Mouse (Mus musculus) ES-E14 (cell line): ENCODE results near the gene Gm7030. TPM values are rescaled to one million over a fixed set of nuclear protein-coding genes. Genes with fewer than 3 reads are reported as not detected.
"Not testable (repeated sequence)": the region's sequence is repeated elsewhere in the genome, so short reads cannot be mapped to it uniquely, and the experiment has no call there.

ENCODE experiments used
- DNase-seq: peaks from one replicate; pipeline ENCODE4 v3.0.0-alpha.2; 2013; ENCODE audit warnings: low read depth, low spot score
- H3K27ac ChIP-seq: 2 replicates; pipeline ENCODE4 v1.5.1; 2012; ENCODE audit warnings: low read depth, mild to moderate bottlenecking, low read length, moderate library complexity, mixed read lengths; ENCODE audit not compliant: poor library complexity, insufficient read depth, severe bottlenecking
- H3K36me3 ChIP-seq: 2 replicates; pipeline ENCODE4 v1.6.1; 2012; ENCODE audit warnings: mild to moderate bottlenecking, low read length, moderate library complexity, mixed read lengths; ENCODE audit not compliant: control insufficient read depth, poor library complexity, insufficient read depth, severe bottlenecking
- H3K4me1 ChIP-seq, 2 experiments: fragments of 150-350 bp in 1 of 2; sonication (generic) in 1 of 2; 2 replicates each; pipeline ENCODE4 v1.6.1; 2012; ENCODE audit warnings: low read length in 2 of 2, mild to moderate bottlenecking in 1 of 2, mixed read lengths in 1 of 2; ENCODE audit not compliant: control insufficient read depth in 2 of 2, insufficient read depth in 2 of 2, poor library complexity in 1 of 2
- H3K4me3 ChIP-seq, 2 experiments: fragments of 150-350 bp in 1 of 2; sonication (generic) in 1 of 2; 2 replicates each; pipeline ENCODE4 v1.5.1; 2012; ENCODE audit warnings: low read length in 2 of 2, low read depth in 1 of 2, mild to moderate bottlenecking in 1 of 2, mixed read lengths in 1 of 2; ENCODE audit not compliant: insufficient read depth in 1 of 2, poor library complexity in 1 of 2, severe bottlenecking in 1 of 2
- H3K9ac ChIP-seq: 2 replicates; pipeline ENCODE4 v1.6.1; 2012; ENCODE audit warnings: low read depth, mild to moderate bottlenecking, low read length, mixed read lengths; ENCODE audit not compliant: poor library complexity, insufficient read depth, severe bottlenecking
- H3K9me3 ChIP-seq: fragments of 150-350 bp; sonication (generic); 2 replicates; pipeline ENCODE4 v1.6.1; 2012; ENCODE audit warnings: low read depth, mild to moderate bottlenecking, low read length; ENCODE audit not compliant: control insufficient read depth, insufficient read depth
- CHD2 ChIP-seq: IDR thresholded peaks from 2 replicates; pipeline ENCODE4 v1.6.1; 2014; ENCODE audit warnings: mild to moderate bottlenecking, low read depth, low read length, inconsistent platforms
- HCFC1 ChIP-seq: IDR thresholded peaks from 2 replicates; pipeline ENCODE4 v1.6.1; 2012; ENCODE audit warnings: low read length, inconsistent platforms, borderline replicate concordance; ENCODE audit not compliant: insufficient read depth
- MAFK ChIP-seq: IDR thresholded peaks from 2 replicates; pipeline ENCODE4 v1.6.1; 2014; ENCODE audit warnings: mild to moderate bottlenecking, low read depth, low read length, inconsistent platforms; ENCODE audit not compliant: insufficient read depth
- ZC3H11A ChIP-seq: IDR thresholded peaks from 2 replicates; pipeline ENCODE4 v1.6.1; 2012; ENCODE audit warnings: low read depth, mild to moderate bottlenecking, inconsistent platforms, low read length, borderline replicate concordance
- ZNF384 ChIP-seq: IDR thresholded peaks from 2 replicates; pipeline ENCODE4 v1.6.1; 2012; ENCODE audit warnings: low read depth, low read length, inconsistent platforms
- in situ Hi-C, 2 experiments: fragments of 600-800 bp; cut with MboI; formaldehyde crosslinking; loops; one replicate each; pipeline ENCODE4 v1.15.1; 2025; ENCODE audit warnings: low sequenced_read_pairs in 2 of 2, inconsistent platforms in 1 of 2; ENCODE audit not compliant: unreplicated experiment in 2 of 2
- total RNA-seq: library from RNA; depleted of rRNA; stranded (reverse); fragments of 300-350 nt; gene quantifications from 2 replicates; pipeline ENCODE4 v1.2.3, GENCODE M21; 2012; rRNA removed

The Gm7030 gene
- 0.63 TPM in 1 of 2 replicates, not detected in the other for total RNA-seq

DNA sequence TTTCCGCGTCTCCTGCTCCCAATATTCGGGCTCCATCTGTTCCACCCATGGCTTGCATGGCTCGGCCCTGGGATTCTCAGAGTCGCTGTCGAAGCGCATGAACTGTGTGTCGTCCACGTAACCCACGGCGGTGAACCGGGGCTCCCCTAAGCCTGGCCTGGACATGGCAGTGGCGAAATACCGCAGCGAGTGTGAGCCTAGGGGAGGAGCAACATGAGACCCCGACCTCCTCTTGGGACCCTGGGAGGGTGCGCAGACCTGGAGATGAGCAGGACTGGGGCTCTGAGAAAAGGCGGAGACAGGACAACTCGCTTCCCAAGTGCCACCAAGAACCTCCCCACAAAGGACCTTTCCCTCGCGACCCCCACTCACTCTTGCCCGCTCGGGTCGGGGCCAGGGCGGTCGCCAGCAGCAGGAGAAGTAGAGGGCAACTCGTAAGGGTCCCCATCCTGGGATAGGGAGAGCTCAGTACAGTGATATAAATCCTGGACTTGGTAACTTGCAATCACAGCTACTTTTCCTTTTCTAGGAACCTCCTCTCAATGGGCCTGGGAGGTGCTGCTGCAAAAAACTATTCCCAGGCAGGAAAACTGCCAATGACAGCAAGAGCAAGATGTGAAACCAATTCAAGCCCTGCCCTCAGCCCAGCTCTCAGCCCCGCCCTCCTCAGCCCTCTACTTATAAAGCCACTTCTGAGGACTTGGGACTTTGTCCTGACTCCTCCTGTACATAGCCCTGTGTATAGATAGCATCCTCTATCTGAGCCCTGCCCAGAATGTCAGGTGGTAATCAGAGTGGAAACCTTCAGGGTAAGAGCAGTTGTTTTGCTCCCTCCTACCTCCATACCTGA, at the start of gene Gm7030:
Gm7030 (minus strand) TSS at position 458 of the 850 bp plus-strand sequence.
- in situ Hi-C loops = loop anchor here in 1 of 2 experiments (10.0 kb wide), 1 partner anchor 64 kb away; no protein-coding TSS in a partner anchor
- H3K27ac ChIP-seq, H3K9me3 ChIP-seq, H3K9ac ChIP-seq, DNase-seq, H3K4me1 ChIP-seq, H3K36me3 ChIP-seq: not testable (repeated sequence)
- H3K4me3 ChIP-seq = peak within 1 kb of the TSS in 1 of 2 experiments; percentile 4; a peak in 1 of 4 replicates

DNA sequence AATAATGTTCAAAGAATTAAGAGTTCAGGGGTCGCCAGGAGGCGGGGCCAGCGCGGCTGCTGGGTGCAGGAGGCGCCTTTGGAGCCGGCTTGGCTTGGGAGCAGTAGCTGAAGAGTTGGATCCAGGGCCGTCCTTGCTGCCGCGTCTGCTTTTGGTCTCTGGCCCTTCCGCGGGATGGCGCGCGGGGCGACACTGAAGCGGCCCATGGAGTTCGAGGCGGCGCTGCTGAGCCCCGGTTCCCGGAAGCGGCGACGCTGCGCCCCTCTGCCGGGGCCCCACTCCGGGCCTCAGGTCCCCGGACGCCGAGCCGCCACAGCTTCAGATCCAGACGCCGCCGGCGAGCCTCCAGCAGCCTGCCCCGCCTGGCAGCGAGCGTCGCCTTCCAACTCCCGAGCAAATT, 49.7 kb upstream of the Gm7030 start:
- H3K27ac ChIP-seq, H3K9me3 ChIP-seq, H3K4me1 ChIP-seq, H3K4me3 ChIP-seq, DNase-seq, H3K9ac ChIP-seq, in situ Hi-C loops, H3K36me3 ChIP-seq: not testable (repeated sequence)

DNA sequence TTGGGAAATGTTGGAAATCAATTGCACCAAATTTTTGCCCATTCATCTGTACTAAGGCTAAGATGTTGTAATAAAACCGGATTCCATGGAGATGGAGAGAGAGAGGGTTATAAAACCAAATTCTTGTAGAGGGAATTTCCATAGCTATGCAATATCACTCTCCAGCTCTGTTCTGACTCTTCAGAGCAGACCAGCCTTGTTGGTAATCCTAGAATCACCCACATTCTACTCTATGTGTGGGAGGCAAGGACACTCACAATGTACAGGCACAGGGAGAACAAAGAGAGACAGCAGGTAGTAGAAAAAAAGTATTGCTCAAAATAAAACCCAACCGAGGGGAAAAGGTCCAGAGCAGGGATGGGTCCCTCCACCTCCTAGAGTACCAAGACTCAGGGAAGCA, 46.9 kb upstream of the Gm7030 start:
- H3K36me3 ChIP-seq, DNase-seq, H3K9ac ChIP-seq, H3K27ac ChIP-seq, in situ Hi-C loops, H3K9me3 ChIP-seq, H3K4me3 ChIP-seq, H3K4me1 ChIP-seq: not testable (repeated sequence)

DNA sequence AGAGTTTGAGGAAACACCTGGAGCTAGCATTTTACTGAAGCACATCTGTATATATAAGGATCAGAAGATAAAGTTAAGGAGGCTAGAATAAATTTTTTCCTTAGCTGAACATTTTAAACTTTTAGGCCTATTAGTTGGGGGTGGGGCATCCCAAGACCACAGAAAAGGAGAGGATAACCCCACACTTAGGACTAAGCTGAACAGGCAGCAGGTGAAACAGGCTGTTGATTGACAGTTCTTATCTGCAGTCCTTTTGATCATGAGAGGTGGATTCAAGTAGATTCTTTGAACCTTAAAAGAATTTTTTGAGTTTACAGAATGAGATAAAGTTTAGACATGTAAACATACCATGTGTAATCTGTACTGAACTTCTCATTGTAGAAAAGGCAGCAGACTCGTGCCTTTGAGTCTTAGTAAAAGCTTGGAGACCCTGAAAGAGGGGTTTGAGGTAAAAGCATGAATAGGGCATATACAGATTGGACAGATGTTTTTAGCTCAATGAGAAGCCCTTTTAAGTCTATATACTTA, 41.1 kb upstream of the Gm7030 start:
- no peak for DNase-seq
- TF ChIP-seq CHD2 (no peak), ZNF384 (no peak), MAFK (no peak), HCFC1 (no peak), ZC3H11A (no peak)
- in situ Hi-C loops = no loop called here

DNA sequence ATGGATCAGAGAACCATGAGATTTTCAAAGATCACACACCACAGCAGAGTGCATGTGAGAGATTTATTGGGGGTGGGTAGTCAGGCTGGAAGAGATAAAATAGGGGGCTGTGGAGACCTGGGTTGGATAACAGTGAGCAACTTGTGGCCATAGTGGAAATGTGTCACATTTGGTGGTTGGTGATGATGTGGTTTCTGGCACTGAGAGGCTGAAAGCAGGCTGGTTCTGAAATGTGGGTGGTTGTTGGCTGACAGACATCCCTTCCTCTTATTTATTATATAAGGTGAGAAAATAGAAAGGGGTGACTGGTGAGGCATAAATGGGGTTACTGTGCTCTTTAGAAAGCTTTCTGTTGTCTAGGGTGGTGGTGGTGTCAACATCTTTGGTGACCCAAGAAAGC, 40.5 kb upstream of the Gm7030 start:
- in situ Hi-C loops = no loop called here
- Histone ChIP-seq H3K27ac (no peak overlapping the region), H3K9ac (no peak overlapping the region), H3K4me3 (no peak overlapping the region), H3K36me3 (no peaks in the 10 kb centered on the region), H3K9me3 (no peaks in the 10 kb centered on the region), H3K4me1 (no peaks in the 10 kb centered on the region)
- TF ChIP-seq ZC3H11A (no peak), CHD2 (no peak), MAFK (no peak), ZNF384 (no peak), HCFC1 (no peak)
- DNase-seq = no peak

More for the DNA sequence above, 41.1 kb upstream of the Gm7030 start:
- Histone ChIP-seq H3K36me3 (no peaks in the 10 kb centered on the region), H3K9me3 (no peaks in the 10 kb centered on the region), H3K4me3 (no peak overlapping the region), H3K27ac (no peak overlapping the region), H3K4me1 (no peaks in the 10 kb centered on the region), H3K9ac (no peak overlapping the region)

DNA sequence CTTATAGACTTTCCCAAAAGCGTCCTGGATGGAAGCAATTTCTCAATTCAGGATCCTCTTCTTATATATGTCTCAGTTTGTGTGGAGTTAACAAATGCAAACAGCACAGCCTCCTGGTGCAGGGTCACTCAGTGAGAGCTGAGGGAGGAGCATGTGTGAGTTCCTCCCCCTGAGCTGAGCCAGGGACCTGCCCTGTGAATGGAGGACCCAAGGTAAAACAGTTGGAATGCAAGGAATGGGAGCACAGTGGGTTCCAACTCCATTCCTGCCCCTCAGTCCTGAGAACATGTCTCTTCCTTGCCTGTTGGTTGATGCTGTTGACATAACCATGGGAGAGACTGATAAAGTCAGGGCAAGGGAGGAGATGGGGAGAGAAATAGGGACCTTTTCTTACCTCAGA, 39.9 kb upstream of the Gm7030 start:
- in situ Hi-C loops = not testable (repeated sequence)

More for the DNA sequence above, 39.9 kb upstream of the Gm7030 start:
- not testable (repeated sequence) for H3K36me3 ChIP-seq, DNase-seq, H3K4me3 ChIP-seq, H3K9ac ChIP-seq, H3K9me3 ChIP-seq, H3K27ac ChIP-seq, H3K4me1 ChIP-seq
